Mouse (Mus musculus) forebrain, postnatal 0 days (tissue): ENCODE data around the gene Dbt. TPM values are rescaled to one million over a fixed set of nuclear protein-coding genes. Genes with fewer than 3 reads are reported as not detected.

Experiments
- ATAC-seq: fragments of 200-750 bp; cut with Nextera tagmentation; 2 replicates; pipeline ENCODE4 v1.8.0; 2017; ENCODE audit warnings: mild to moderate bottlenecking, moderate library complexity
- DNase-seq: peaks from one replicate; pipeline ENCODE4 v3.0.0-alpha.2; 2015
- H3K27ac ChIP-seq: fragments of 300-500 bp; sonication (generic); 2 replicates; pipeline ENCODE4 v1.5.1; 2014; ENCODE audit warnings: low read depth, mild to moderate bottlenecking, antibody characterized with exemption, low read length, moderate library complexity, mixed read lengths
- H3K27me3 ChIP-seq: fragments of 300-500 bp; sonication (generic); 2 replicates; pipeline ENCODE4 v1.6.1; 2014; ENCODE audit warnings: mild to moderate bottlenecking, low read length, mixed read lengths; ENCODE audit not compliant: insufficient read depth
- H3K36me3 ChIP-seq: fragments of 300-500 bp; sonication (generic); 2 replicates; pipeline ENCODE4 v1.6.1; 2014; ENCODE audit warnings: mild to moderate bottlenecking, moderate library complexity; ENCODE audit not compliant: insufficient read depth
- H3K4me1 ChIP-seq: fragments of 300-500 bp; sonication (generic); 2 replicates; pipeline ENCODE4 v1.6.1; 2014; ENCODE audit warnings: antibody characterized with exemption; ENCODE audit not compliant: insufficient read depth
- H3K4me2 ChIP-seq: fragments of 300-500 bp; sonication (generic); 2 replicates; pipeline ENCODE4 v1.6.1; 2014; ENCODE audit warnings: low read depth, mild to moderate bottlenecking, moderate library complexity
- H3K4me3 ChIP-seq: fragments of 300-500 bp; sonication (generic); 2 replicates; pipeline ENCODE4 v1.5.1; 2014; ENCODE audit warnings: low read depth, low read length, mixed read lengths
- H3K9ac ChIP-seq: fragments of 300-500 bp; sonication (generic); 2 replicates; pipeline ENCODE4 v1.6.1; 2014; ENCODE audit warnings: mild to moderate bottlenecking
- H3K9me3 ChIP-seq: fragments of 300-500 bp; sonication (generic); 2 replicates; pipeline ENCODE4 v1.6.1; 2016; ENCODE audit warnings: low read length
- CTCF ChIP-seq: sonication (generic); IDR thresholded peaks from 2 replicates; pipeline ENCODE4 v1.5.1; 2016; ENCODE audit warnings: antibody characterized with exemption, control low read depth, low read depth
- WGBS: fragments of 180-500 bp; shearing (Covaris S2); extraction: QIAGEN DNeasy Blood & Tissue Kit; methylation state at CpG from one replicate; pipeline ENCODE4 v1.1.7; 2014; 5-methylcytosine and 5-hydroxymethylcytosine counted together
- polyA plus RNA-seq: library from polyadenylated mRNA; unstranded; fragments of >200 nt; fragmentation: Nextera tagmentation; extraction: Ambion mirVana; gene quantifications from 2 replicates; pipeline ENCODE4 v1.2.1, GENCODE M21; 2015
- total RNA-seq: library from RNA; depleted of rRNA; stranded (reverse); fragments of >200 nt; gene quantifications from 2 replicates; pipeline ENCODE4 v1.2.3, GENCODE M21; 2014

The Dbt gene
- total and polyA plus RNA-seq, 2 experiments from 2014 or later = 13.3 to 21.1 TPM

- Histone ChIP-seq H3K36me3 (peaks cover 30% of the 10 kb centered on the region), H3K27me3 (no peaks in the 10 kb centered on the region), H3K4me1 (peaks cover 12% of the 10 kb centered on the region; the same call in 1 of the 2 replicates), H3K9me3 (no peaks in the 10 kb centered on the region), H3K9ac (peak within 1 kb of the TSS; percentile 88), H3K4me2 (peak within 1 kb of the TSS; percentile 56), H3K27ac (peak within 1 kb of the TSS; percentile 82), H3K4me3 (peak within 1 kb of the TSS; percentile 93)
- DNase-seq = peak; percentile 99
- under 1% methylated on average over 34 of the region's 44 CpGs for WGBS
- peak; percentile 96 for ATAC-seq
- TF ChIP-seq CTCF = peak; percentile 97
Observed at GRCm38 (mm10) chr3:116507772-116508351, 5.0 kb upstream of the Dbt start, which contains the start of gene Rtca. Rtca (minus strand) TSS chr3:116508208.

- Histone ChIP-seq H3K27ac (no peak overlapping the region), H3K4me2 (peak overlapping the region; percentile 62), H3K36me3 (peaks cover 3% of the 10 kb centered on the region; the same call in 1 of the 2 replicates), H3K27me3 (no peaks in the 10 kb centered on the region), H3K4me3 (peak overlapping the region; percentile 51), H3K9ac (no peak overlapping the region), H3K9me3 (no peaks in the 10 kb centered on the region), H3K4me1 (peaks cover 11% of the 10 kb centered on the region)
- peak; percentile 24 for ATAC-seq
- no peak for DNase-seq
- 45% methylated on average over 12 of the region's 12 CpGs for WGBS
- peak; percentile 46; the same call in 1 of the 2 replicates for TF ChIP-seq CTCF
Observed at GRCm38 (mm10) chr3:116512151-116512903, 543 bp upstream of the Dbt start.

GRCm38 (mm10) chr3:116520141-116520761 lies 7.4 kb downstream of the Dbt start:
- H3K4me3 ChIP-seq = no peak overlapping the region
- peaks cover 3% of the 10 kb centered on the region; the same call in 1 of the 2 replicates for H3K36me3 ChIP-seq
- no peak for ATAC-seq
- no peak overlapping the region for H3K4me2 ChIP-seq
- H3K4me1 ChIP-seq = no peaks in the 10 kb centered on the region
- no peak overlapping the region for H3K27ac ChIP-seq
- H3K9me3 ChIP-seq = no peaks in the 10 kb centered on the region
- H3K27me3 ChIP-seq = no peaks in the 10 kb centered on the region
- no peak for TF ChIP-seq CTCF
- 74% methylated on average over 12 of the region's 12 CpGs for WGBS
- DNase-seq = no peak
- no peak overlapping the region for H3K9ac ChIP-seq

GRCm38 (mm10) chr3:116529741-116530140 lies 16.9 kb downstream of the Dbt start:
- no peaks in the 10 kb centered on the region for H3K4me1 ChIP-seq
- no peak overlapping the region for H3K27ac ChIP-seq
- H3K4me3 ChIP-seq = no peak overlapping the region
- no peak for TF ChIP-seq CTCF
- WGBS = 60% methylated on average over 4 of the region's 5 CpGs
- no peak overlapping the region for H3K4me2 ChIP-seq
- no peak for DNase-seq
- H3K36me3 ChIP-seq = peaks cover 14% of the 10 kb centered on the region
- H3K27me3 ChIP-seq = no peaks in the 10 kb centered on the region
- no peak overlapping the region for H3K9ac ChIP-seq
- no peaks in the 10 kb centered on the region for H3K9me3 ChIP-seq
- ATAC-seq = no peak

- WGBS = 64% methylated on average over 4 of the region's 4 CpGs
- DNase-seq (no peak), ATAC-seq (no peak)
- no peak overlapping the region for H3K4me2 ChIP-seq
- H3K36me3 ChIP-seq = peaks cover 25% of the 10 kb centered on the region
- no peak overlapping the region for H3K27ac ChIP-seq
- no peaks in the 10 kb centered on the region for H3K9me3 ChIP-seq
- TF ChIP-seq CTCF = no peak
- H3K9ac ChIP-seq = no peak overlapping the region
- H3K4me1 ChIP-seq = no peaks in the 10 kb centered on the region
- H3K27me3 ChIP-seq = no peaks in the 10 kb centered on the region
- H3K4me3 ChIP-seq = no peak overlapping the region
Observed at GRCm38 (mm10) chr3:116530826-116531225, 18.0 kb downstream of the Dbt start.

GRCm38 (mm10) chr3:116536428-116537199 lies 23.7 kb downstream of the Dbt start:
- no peaks in the 10 kb centered on the region for H3K9me3 ChIP-seq
- H3K4me3 ChIP-seq = no peak overlapping the region
- H3K4me2 ChIP-seq = no peak overlapping the region
- no peak for TF ChIP-seq CTCF
- WGBS = 76% methylated on average over 16 of the region's 16 CpGs
- ATAC-seq (peak; percentile 74), DNase-seq (no peak)
- H3K4me1 ChIP-seq = no peaks in the 10 kb centered on the region
- H3K36me3 ChIP-seq = peaks cover 39% of the 10 kb centered on the region
- H3K27me3 ChIP-seq = no peaks in the 10 kb centered on the region
- H3K9ac ChIP-seq = no peak overlapping the region
- H3K27ac ChIP-seq = no peak overlapping the region
